Mouse (Mus musculus): Measurements from ENCODE around the gene Nsrp1.
"Not testable (repeated sequence)": the region's sequence is repeated elsewhere in the genome, so short reads cannot be mapped to it uniquely, and the experiment has no call there.

The Nsrp1 gene

GRCm38 (mm10) chr11:77078273-77079134 lies at the start of gene Nsrp1:
Gene Nsrp1, minus strand, starts transcription at chr11:77078435.
- peak; percentile 93 for DNase-seq (ENCODE audit: low read depth, low spot score)

DNA sequence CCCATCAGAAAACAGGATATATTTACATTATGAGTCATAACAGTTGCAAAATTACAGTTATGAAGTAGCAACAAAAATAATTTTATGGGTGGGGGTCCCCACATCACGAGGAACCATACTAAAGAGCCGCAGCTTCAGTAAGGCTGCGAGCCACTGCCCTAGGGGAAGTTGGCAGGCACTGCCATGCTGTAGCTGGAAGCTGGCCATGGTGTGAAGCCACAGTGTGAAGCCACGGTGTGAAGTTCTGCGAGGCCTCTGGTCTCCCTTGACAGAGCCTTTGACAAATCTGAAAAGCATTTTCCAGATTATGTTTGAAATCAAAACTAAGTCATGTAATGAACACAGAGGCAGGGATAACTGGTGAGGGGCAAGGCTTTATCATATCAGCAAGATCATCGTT lies 32.9 kb upstream of the Nsrp1 start:
- no peak for DNase-seq (ENCODE audit: low read depth, low spot score)

DNA sequence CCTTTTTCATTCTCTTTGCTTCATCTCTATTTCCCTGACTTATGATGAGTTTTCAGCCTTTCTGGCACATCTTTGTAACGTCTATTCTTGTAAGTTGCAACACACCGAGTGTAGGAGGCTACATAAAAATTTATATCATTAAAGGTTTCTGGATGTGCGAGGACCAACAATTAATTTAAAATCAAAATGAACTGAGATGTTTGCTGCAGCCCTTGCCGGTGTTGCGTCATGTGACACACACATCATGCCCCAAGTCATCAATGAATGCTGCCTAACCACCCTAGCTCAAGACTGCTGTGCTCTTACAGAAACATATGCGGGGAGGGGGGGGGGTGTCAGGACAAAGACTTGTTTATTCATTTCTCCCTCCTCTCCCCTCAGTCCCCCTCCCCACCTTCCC lies 30.2 kb upstream of the Nsrp1 start:
- no peak for DNase-seq (ENCODE audit: low read depth, low spot score)

- peak; percentile 66 for DNase-seq (ENCODE audit: low read depth, low spot score)
These were observed 29.6 kb upstream of the Nsrp1 start for GRCm38 (mm10) chr11:77107872-77108271.

GRCm38 (mm10) chr11:77106961-77107360 lies 28.7 kb upstream of the Nsrp1 start:
- peak; percentile 55 for DNase-seq (ENCODE audit: low read depth, low spot score)

DNA sequence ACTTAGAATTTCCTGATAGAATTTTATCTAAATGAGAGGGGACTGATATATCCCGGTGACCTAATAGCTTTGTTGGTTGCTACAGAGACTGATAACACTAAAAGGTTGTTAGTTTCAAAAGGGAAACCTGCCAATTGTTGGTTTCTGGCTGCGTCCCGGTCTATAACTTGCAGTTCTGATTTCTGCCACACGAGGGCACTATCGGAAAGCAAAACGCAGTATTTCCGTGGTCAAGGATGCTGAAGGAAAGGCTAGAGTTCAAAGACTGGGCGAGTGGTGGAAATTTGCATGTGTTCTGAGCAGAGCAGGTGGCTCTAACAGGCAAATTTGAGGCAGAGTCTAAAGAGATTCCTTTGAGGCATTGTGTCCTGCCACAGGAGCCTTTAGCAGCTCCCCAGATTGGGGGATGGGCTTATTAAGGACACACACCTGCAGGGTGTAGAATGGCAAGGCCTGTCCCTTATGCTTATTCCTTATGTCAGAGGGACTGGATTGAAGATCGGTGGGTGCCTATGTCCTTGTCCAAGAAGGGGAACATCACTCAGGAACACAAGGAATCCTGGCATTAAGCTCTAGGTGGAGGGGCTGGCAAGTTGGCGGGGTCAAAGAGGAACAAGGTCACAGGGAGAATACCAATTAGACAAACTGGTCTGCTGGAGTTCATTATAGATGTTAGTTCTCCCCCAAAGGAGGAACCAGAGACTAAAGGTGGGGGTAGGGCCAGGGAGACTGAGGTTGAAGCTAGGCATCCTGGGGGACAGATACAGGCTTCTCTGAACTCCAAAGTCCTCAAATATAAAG lies 22.1 kb upstream of the Nsrp1 start:
- DNase-seq (ENCODE audit: low read depth, low spot score): peak; percentile 81

- DNase-seq (ENCODE audit: low read depth, low spot score): no peak
These were observed 20.2 kb upstream of the Nsrp1 start for GRCm38 (mm10) chr11:77098332-77098972.

DNA sequence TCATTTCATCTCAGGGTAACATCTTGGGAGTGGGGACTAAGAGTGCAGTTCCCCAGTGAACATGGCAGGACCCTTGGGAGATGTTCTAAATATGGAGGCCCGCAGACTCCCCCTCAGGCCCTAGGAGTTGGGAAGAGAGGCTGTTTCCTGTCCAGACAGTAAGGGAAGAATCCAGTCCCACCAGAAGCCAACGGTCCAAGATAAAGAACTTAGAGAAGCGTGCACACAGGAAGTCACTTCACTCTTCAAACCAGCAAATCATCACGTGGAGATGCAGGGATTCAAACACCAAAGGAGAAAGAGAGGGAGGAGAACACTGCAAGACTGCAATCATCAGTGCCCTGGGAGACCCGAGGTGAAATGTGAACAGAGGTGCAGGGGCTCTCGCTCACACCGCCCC lies 18.8 kb upstream of the Nsrp1 start:
- DNase-seq (ENCODE audit: low read depth, low spot score): no peak

- DNase-seq (ENCODE audit: low read depth, low spot score): no peak
These were observed 18.3 kb upstream of the Nsrp1 start for GRCm38 (mm10) chr11:77096581-77096980.

GRCm38 (mm10) chr11:77095206-77095605 lies 17.0 kb upstream of the Nsrp1 start:
- no peak for DNase-seq (ENCODE audit: low read depth, low spot score)

DNA sequence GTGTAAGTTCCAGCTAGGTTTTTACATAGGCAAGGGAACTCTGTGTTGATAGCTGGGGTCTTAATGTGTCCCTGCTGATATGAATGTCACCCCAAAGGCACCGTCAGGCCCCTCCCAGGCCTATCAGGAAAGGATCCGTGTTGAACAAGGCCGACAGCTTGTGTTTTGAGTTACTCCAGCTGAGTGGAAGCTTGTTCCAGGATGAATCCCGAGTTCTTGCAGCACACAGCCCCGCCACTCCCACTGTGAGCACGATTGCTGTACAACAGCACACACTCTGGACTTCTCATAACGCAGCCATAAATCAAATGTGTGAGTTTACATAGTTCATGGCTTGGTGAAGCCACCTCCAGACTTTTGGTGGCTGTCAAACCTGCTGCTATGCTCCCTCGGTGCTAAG lies 15.9 kb upstream of the Nsrp1 start:
- no peak for DNase-seq (ENCODE audit: low read depth, low spot score)

GRCm38 (mm10) chr11:77093208-77093607 lies 15.0 kb upstream of the Nsrp1 start:
- DNase-seq (ENCODE audit: low read depth, low spot score): peak; percentile 39

GRCm38 (mm10) chr11:77089162-77089561 lies 10.9 kb upstream of the Nsrp1 start:
- no peak for DNase-seq (ENCODE audit: low read depth, low spot score)

- DNase-seq (ENCODE audit: low read depth, low spot score): no peak
These were observed 8.8 kb upstream of the Nsrp1 start for GRCm38 (mm10) chr11:77087004-77087403.

DNA sequence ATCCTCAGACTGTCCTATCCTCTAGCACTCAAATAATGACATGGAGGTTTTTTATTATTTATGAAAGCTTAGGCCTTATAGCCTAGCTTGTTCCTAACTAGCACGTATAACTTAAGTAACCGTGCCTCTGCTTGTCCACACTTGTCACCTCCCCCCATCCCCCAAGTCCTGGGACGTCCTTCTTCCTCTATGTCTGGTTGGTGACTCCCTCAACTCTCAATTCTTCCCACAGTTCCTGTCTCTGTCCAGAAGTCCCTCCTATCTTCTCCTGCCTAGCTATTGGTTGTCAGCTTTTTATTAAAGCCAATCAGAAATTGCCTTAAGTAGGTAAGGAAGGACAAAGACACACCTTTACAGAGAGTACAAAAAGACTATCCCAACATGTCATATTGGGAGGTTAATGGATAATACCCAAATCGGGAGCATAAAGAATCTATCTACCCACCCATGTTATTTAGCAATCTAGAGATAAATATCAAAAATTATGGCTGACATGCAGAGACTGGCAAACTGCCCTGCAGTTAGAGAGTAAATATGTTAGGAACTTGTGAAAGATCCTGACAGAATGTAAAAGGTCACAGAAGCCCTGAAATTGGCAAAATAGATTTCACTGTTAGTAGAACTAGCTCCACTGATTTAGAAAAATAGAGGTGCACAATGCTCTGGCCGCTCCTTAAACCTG lies 5.9 kb upstream of the Nsrp1 start:
- DNase-seq (ENCODE audit: low read depth, low spot score): no peak

DNA sequence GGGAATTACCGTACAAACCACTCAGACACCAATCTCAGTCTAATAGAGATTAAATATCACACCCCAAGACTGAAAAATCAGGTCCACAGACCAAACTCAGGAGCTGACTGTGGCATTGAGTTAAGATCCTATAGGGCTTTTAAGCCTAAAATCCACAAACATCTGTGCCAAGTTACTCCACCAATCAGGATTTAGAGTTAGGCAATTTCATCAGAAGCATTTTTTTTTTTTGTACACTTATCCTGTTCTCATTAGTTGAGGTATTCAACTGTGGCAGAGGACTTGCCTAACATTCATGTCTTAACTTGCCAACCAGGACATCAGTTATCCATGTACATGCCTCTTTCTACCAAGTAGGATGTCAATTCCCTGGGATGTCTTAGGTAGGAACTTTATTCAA lies 1.1 kb upstream of the Nsrp1 start:
- DNase-seq (ENCODE audit: low read depth, low spot score): no peak

GRCm38 (mm10) chr11:77077792-77078191 lies 443 bp downstream of the Nsrp1 start:
- peak; percentile 51 for DNase-seq (ENCODE audit: low read depth, low spot score)

- not testable (repeated sequence) for DNase-seq (ENCODE audit: low read depth, low spot score)
These were observed 904 bp downstream of the Nsrp1 start for GRCm38 (mm10) chr11:77077331-77077730.

GRCm38 (mm10) chr11:77070721-77071120 lies 7.5 kb downstream of the Nsrp1 start:
- DNase-seq (ENCODE audit: low read depth, low spot score): no peak

DNA sequence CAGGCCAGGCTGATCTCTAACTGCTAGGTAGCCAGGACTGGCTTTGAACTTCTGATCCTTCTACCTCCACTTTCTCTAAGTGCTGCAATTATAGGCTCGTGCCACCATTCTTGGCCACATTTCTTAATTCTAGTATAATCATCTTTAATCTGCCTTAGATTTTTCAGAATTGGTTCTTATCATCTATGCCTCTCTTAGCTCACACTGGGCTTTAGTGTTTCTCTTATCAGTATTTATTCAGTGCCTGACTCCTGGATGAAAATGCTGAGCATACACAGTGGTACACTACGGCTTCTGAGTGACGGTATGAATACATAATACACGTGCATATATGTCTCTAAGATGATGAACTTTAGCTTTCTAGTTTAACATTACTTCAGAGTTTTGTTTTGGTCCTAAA lies 9.4 kb downstream of the Nsrp1 start:
- DNase-seq (ENCODE audit: low read depth, low spot score): no peak

GRCm38 (mm10) chr11:77063406-77063805 lies 14.8 kb downstream of the Nsrp1 start:
- no peak for DNase-seq (ENCODE audit: low read depth, low spot score)

DNA sequence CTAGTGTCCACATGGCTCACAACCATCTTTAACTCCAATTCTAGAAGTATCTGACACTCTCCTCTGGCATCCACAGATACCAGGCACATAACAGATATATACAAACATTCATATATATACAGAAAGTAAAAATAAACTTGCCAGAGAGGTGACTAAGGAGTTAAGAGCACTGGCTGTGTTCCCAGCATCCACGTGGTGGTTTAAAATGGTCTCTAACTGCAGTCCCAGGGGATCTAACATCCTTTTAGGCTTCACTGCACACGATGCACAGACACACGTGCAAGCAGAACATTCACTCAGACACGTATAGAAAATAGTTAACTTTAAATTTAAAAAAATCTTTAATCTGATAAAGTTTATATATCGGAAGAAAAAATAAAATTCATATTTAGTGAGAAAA lies 16.3 kb downstream of the Nsrp1 start:
- DNase-seq (ENCODE audit: low read depth, low spot score): no peak
